In the genomic region with DNA sequence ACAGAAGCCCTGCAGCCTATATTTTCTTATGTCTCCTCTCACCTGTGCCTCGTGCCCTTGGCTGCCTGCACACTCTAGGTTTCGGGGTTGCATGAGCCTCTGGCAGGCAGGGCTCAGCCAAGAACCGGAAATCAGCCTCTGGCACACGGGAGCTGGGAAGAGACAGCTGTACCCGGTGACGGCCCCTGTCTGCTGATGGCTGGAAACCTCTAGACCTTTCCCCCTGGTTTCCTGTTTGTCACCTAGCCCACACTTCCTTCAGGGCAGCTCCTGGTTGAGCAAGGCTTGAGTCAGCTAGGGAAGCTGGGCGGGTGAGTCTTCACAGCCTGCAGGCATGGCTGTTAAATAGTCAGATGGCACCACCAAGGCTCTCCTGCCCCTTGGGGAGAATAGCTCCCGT, we compare ENCODE assay signal across 8 mouse cellular contexts. TPM values are rescaled to one million over a fixed set of nuclear protein-coding genes. Genes with fewer than 3 reads are reported as not detected.
A peak's percentile ranks its signal among the peaks of the same experiment; 100 is the strongest.
DNase-seq lines count a peak whose midpoint lies in the region; ATAC-seq lines count a peak whose summit lies in the region.

No protein-coding gene starts in this region.

- no peak for ATAC-seq in erythroblast, adult 5-6 weeks (replicated peaks; ENCODE audit: low FRiP score, poor library complexity, severe bottlenecking)

- peak; percentile 29 for DNase-seq in gastrocnemius, postnatal 10 days
- DNase-seq in gastrocnemius, postnatal 4 days (ENCODE audit: low spot score in 2 of 2): no peak
- peak; percentile 57 for DNase-seq in T-cell, adult 2 months (ENCODE audit: low spot score)
- DNase-seq in kidney, adult 9 months: peak; percentile 55
- DNase-seq in lung, postnatal 36 days: peak; percentile 72
- no peak for DNase-seq in cerebellum, postnatal 10 days
- no peak for DNase-seq in right cerebral cortex, postnatal 10 days (ENCODE audit: low spot score in 2 of 2)

RNA-seq across cellular contexts. Expression of a gene that starts 24.4 kb away (rescaled TPM):
- total RNA-seq in gastrocnemius, postnatal 10 days (2021): 100 to 1,000 TPM; 938 to 959 TPM
- total RNA-seq in gastrocnemius, postnatal 4 days (2021): 1,000 to 10,000 TPM; 1,089 to 1,227 TPM
- total RNA-seq in erythroblast, adult 5-6 weeks (2015; ENCODE audit: low replicate concordance): 681 and 822 TPM in 2 replicates
- total RNA-seq in erythroblast, adult 5-6 weeks (2017; ENCODE audit: low replicate concordance): 339 and 478 TPM in 2 replicates

RNA-seq across cellular contexts. Expression of a gene that starts 28.4 kb away (rescaled TPM):
- 100 to 1,000 TPM; 107 to 130 TPM for total RNA-seq in gastrocnemius, postnatal 10 days (2021)
- total RNA-seq in gastrocnemius, postnatal 4 days (2021): 100 to 1,000 TPM; 170 to 175 TPM
- total RNA-seq in erythroblast, adult 5-6 weeks (2015; ENCODE audit: low replicate concordance): 18.8 and 38.5 TPM in 2 replicates
- 14.8 and 57.5 TPM in 2 replicates for total RNA-seq in erythroblast, adult 5-6 weeks (2017; ENCODE audit: low replicate concordance)

RNA-seq across cellular contexts. Expression of a gene that starts 30.2 kb away (rescaled TPM):
- total RNA-seq in gastrocnemius, postnatal 10 days (2021): 10 to 100 TPM; 33.4 to 41.7 TPM
- 10 to 100 TPM; 48.8 to 50.7 TPM for total RNA-seq in gastrocnemius, postnatal 4 days (2021)
- total RNA-seq in erythroblast, adult 5-6 weeks (2015; ENCODE audit: low replicate concordance): 9.4 and 10.9 TPM in 2 replicates
- total RNA-seq in erythroblast, adult 5-6 weeks (2017; ENCODE audit: low replicate concordance): 14.2 and 21.3 TPM in 2 replicates

RNA-seq across cellular contexts. Expression of a gene that starts 50.3 kb away (rescaled TPM):
- total RNA-seq in gastrocnemius, postnatal 10 days (2021): 10 to 100 TPM; 12.7 to 16.6 TPM
- 10 to 100 TPM; 13.4 to 16.8 TPM for total RNA-seq in gastrocnemius, postnatal 4 days (2021)
- 3.1 and 5.9 TPM in 2 replicates for total RNA-seq in erythroblast, adult 5-6 weeks (2015; ENCODE audit: low replicate concordance)
- total RNA-seq in erythroblast, adult 5-6 weeks (2017; ENCODE audit: low replicate concordance): 0.60 and 2.0 TPM in 2 replicates

Comparison
In these comparisons a context has a peak if more than half of its experiments do, and no peak if none do; other contexts are left out.
1. DNase-seq: peak in gastrocnemius, postnatal 10 days (single experiment), T-cell, adult 2 months (single experiment), kidney, adult 9 months (single experiment) and lung, postnatal 36 days (single experiment); none in gastrocnemius, postnatal 4 days (0 of 2), cerebellum, postnatal 10 days (0 of 2) and right cerebral cortex, postnatal 10 days (0 of 2).